Mouse (Mus musculus): ENCODE data around the gene Adgrf2. TPM values are rescaled to one million over a fixed set of nuclear protein-coding genes. Genes with fewer than 3 reads are reported as not detected.

The Adgrf2 gene
- 0.15 TPM in 1 of 2 replicates, not detected in the other for polyA plus RNA-seq (2015; fragmentation: Nextera tagmentation; extraction: Ambion mirVana)

GRCm38 (mm10) chr17:42741801-42742217 is at the start of gene Adgrf2:
Gene Adgrf2, minus strand, starts transcription at chr17:42742179.
- Histone ChIP-seq H3K4me2 (no peak within 1 kb of the TSS), H3K27ac (no peak within 1 kb of the TSS), H3K4me1 (peaks cover 4% of the 10 kb centered on the region; the same call in 1 of the 2 replicates), H3K36me3 (no peaks in the 10 kb centered on the region), H3K27me3 (no peaks in the 10 kb centered on the region), H3K4me3 (replicated peaks) (no peak within 1 kb of the TSS), H3K9me3 (replicated peaks) (no peaks in the 10 kb centered on the region), H3K9ac (no peak within 1 kb of the TSS)
- WGBS = 21% methylated on average over 7 of the region's 7 CpGs
- peak; percentile 62 for ATAC-seq (replicated peaks; ENCODE audit: low FRiP score)

DNA sequence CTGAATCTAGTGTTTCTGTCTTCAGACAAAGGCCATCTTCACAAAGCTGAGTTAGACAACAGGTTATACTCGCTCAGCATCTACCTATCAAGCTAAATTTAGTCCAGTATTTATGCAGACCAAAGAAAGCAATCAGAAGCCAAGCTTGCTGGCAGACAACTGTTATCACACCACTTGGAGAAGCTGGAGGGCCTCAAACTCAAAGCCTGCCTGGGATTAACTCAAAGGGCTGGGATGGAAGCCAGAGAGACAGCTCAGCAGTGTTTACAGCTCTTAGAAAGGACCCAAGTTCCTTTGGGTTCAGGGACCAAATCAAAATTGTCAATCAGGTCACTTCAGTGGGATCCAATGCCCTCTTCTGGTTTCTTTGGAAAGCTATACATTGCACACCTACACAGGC is 48.8 kb upstream of the Adgrf2 start:
- Histone ChIP-seq H3K4me2 (no peak overlapping the region), H3K4me1 (0 out of 2 replicates have a peak, but pooled peaks cover 5% of the 10 kb centered on the region), H3K36me3 (peaks cover 15% of the 10 kb centered on the region), H3K9ac (no peak overlapping the region), H3K27me3 (no peaks in the 10 kb centered on the region), H3K27ac (no peak overlapping the region), H3K4me3 (replicated peaks) (no peak overlapping the region), H3K9me3 (replicated peaks) (no peaks in the 10 kb centered on the region)
- 90% methylated on average over 1 of the region's 1 CpGs for WGBS
- ATAC-seq (replicated peaks; ENCODE audit: low FRiP score) = no peak

- Histone ChIP-seq H3K27me3 (no peaks in the 10 kb centered on the region), H3K4me3 (replicated peaks) (no peak overlapping the region), H3K9me3 (replicated peaks) (no peaks in the 10 kb centered on the region), H3K4me1 (0 out of 2 replicates have a peak, but pooled peaks cover 5% of the 10 kb centered on the region), H3K27ac (no peak overlapping the region), H3K36me3 (peaks cover 15% of the 10 kb centered on the region), H3K4me2 (no peak overlapping the region), H3K9ac (no peak overlapping the region)
- 58% methylated on average over 2 of the region's 2 CpGs for WGBS
- ATAC-seq (replicated peaks; ENCODE audit: low FRiP score) = no peak
These were observed 47.7 kb upstream of the Adgrf2 start for GRCm38 (mm10) chr17:42789723-42790122.

GRCm38 (mm10) chr17:42788686-42789453 is 46.9 kb upstream of the Adgrf2 start:
- Histone ChIP-seq H3K4me2 (no peak overlapping the region), H3K27ac (no peak overlapping the region), H3K9ac (no peak overlapping the region), H3K27me3 (no peaks in the 10 kb centered on the region), H3K9me3 (replicated peaks) (no peaks in the 10 kb centered on the region), H3K4me3 (replicated peaks) (no peak overlapping the region), H3K4me1 (0 out of 2 replicates have a peak, but pooled peaks cover 5% of the 10 kb centered on the region), H3K36me3 (peaks cover 10% of the 10 kb centered on the region)
- 83% methylated on average over 5 of the region's 5 CpGs for WGBS
- peak; percentile 40 for ATAC-seq (replicated peaks; ENCODE audit: low FRiP score)

DNA sequence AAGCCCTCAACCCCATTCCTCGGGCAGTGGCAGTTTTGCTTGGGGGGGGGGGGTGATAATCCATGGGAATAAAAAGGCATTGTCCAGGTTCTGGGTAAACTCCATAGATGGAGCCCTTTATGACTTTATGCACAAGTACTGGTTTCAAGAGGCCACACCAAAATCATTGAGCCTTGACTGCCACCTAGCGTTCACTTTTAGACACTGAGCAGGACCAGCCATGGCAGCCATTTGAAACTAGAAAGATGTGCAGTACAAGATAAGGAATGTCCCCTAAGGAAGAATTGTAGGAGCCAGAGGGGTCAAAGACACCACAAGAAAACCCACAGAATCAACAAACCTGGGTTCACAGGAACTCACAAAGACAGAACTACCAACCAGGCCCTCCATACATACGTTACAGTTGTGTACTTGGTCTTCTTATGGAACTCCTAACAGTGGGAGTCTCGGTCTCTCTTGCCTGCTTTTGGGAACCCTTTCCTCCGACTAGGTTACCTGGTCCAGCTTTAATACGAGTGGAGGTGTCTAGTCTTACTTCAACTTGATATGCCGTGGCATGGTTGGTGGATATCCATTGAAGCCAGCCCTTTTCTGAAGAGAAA is 40.3 kb upstream of the Adgrf2 start:
- Histone ChIP-seq H3K27ac (no peak overlapping the region), H3K27me3 (no peaks in the 10 kb centered on the region), H3K4me3 (replicated peaks) (no peak overlapping the region), H3K36me3 (no peaks in the 10 kb centered on the region), H3K9ac (no peak overlapping the region), H3K4me1 (no peaks in the 10 kb centered on the region), H3K4me2 (no peak overlapping the region), H3K9me3 (replicated peaks) (no peaks in the 10 kb centered on the region)
- 55% methylated on average over 7 of the region's 7 CpGs for WGBS
- peak; percentile 84 for ATAC-seq (replicated peaks; ENCODE audit: low FRiP score)

DNA sequence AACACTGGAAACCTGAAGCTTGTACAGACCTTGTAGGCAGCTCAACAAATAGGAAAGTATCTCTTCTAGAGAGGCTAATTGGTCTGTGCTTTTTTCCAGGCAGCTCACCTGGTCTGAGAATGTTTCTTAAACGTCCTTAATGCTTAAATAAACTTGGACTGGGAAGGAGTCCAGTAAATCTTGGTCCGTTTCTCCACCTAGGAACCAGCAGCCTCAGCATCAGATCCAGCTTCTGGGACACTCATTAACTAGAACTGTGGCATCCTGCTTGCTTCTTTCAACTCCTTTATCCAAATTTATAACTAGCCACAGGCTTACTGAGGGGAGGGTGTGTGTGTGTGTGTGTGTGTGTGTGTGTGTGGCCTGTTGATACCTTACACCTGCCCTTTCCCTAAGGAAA is 11.8 kb upstream of the Adgrf2 start:
- no peak for ATAC-seq (replicated peaks; ENCODE audit: low FRiP score)
- no peak overlapping the region for H3K27ac ChIP-seq
- no peak overlapping the region for H3K4me3 ChIP-seq (replicated peaks)
- H3K27me3 ChIP-seq = no peaks in the 10 kb centered on the region
- H3K4me1 ChIP-seq = no peaks in the 10 kb centered on the region
- no peaks in the 10 kb centered on the region for H3K36me3 ChIP-seq
- H3K4me2 ChIP-seq = no peak overlapping the region
- no peak overlapping the region for H3K9ac ChIP-seq
- 43% methylated on average over 2 of the region's 2 CpGs for WGBS
- no peaks in the 10 kb centered on the region for H3K9me3 ChIP-seq (replicated peaks)

DNA sequence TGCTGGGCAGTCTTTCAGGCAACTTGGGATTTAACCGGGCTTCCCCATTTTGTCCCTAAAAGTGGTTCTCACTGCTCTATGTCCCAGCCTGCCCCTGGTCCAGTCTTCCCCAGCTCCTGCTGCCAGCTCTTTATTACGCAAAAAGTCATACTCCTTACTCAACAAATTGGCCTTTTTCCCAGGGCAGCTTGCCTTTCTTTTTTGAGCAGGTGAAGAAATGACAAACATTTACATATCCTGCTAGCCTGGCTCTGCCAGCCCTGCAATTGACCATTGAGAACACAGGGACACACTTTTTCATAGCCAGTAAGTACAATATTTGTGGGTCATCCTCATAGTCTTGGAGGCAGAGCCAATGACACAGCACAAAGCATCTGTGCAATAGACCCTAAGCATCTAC is 10.2 kb upstream of the Adgrf2 start:
- WGBS = 87% methylated on average over 2 of the region's 2 CpGs
- H3K9ac ChIP-seq = no peak overlapping the region
- no peak overlapping the region for H3K4me2 ChIP-seq
- H3K27me3 ChIP-seq = no peaks in the 10 kb centered on the region
- H3K9me3 ChIP-seq (replicated peaks) = no peaks in the 10 kb centered on the region
- H3K27ac ChIP-seq = no peak overlapping the region
- no peaks in the 10 kb centered on the region for H3K4me1 ChIP-seq
- H3K36me3 ChIP-seq = no peaks in the 10 kb centered on the region
- no peak overlapping the region for H3K4me3 ChIP-seq (replicated peaks)
- no peak for ATAC-seq (replicated peaks; ENCODE audit: low FRiP score)

- Histone ChIP-seq H3K9me3 (replicated peaks) (no peaks in the 10 kb centered on the region), H3K4me1 (peaks cover 4% of the 10 kb centered on the region; the same call in 1 of the 2 replicates), H3K9ac (no peak overlapping the region), H3K27me3 (no peaks in the 10 kb centered on the region), H3K36me3 (no peaks in the 10 kb centered on the region), H3K4me2 (no peak overlapping the region), H3K4me3 (replicated peaks) (no peak overlapping the region), H3K27ac (no peak overlapping the region)
- ATAC-seq (replicated peaks; ENCODE audit: low FRiP score) = no peak
- WGBS = 81% methylated on average over 6 of the region's 6 CpGs
These were observed 3.9 kb upstream of the Adgrf2 start for GRCm38 (mm10) chr17:42745657-42746420.

DNA sequence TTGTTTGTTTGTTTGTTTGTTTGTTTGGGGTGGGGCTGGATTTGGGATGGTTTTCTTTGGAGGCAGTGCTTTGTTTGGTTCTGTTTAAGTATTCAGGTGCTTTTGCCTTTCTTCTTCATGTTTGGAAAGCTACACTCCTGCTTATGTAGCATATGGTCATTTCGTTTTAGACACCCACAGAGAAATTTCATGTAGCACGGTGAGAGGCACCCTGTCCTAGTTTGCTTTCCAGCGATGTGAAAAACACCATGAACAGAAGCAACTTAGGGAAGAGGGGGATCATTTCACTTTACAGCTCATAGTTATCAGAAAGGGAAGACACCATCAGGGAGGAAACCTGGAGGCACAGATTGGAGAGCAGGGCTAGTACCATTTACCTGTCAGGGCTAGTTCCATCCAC is 844 bp upstream of the Adgrf2 start:
- H3K27me3 ChIP-seq = no peaks in the 10 kb centered on the region
- ATAC-seq (replicated peaks; ENCODE audit: low FRiP score) = no peak
- H3K9me3 ChIP-seq (replicated peaks) = no peaks in the 10 kb centered on the region
- H3K4me3 ChIP-seq (replicated peaks) = no peak overlapping the region
- H3K27ac ChIP-seq = no peak overlapping the region
- no peak overlapping the region for H3K9ac ChIP-seq
- WGBS = 90% methylated on average over 3 of the region's 3 CpGs
- H3K36me3 ChIP-seq = no peaks in the 10 kb centered on the region
- peaks cover 4% of the 10 kb centered on the region; the same call in 1 of the 2 replicates for H3K4me1 ChIP-seq
- no peak overlapping the region for H3K4me2 ChIP-seq

GRCm38 (mm10) chr17:42738794-42739193 is 3.2 kb downstream of the Adgrf2 start:
- 88% methylated on average over 6 of the region's 6 CpGs for WGBS
- no peak overlapping the region for H3K27ac ChIP-seq
- no peak overlapping the region for H3K4me3 ChIP-seq (replicated peaks)
- no peaks in the 10 kb centered on the region for H3K36me3 ChIP-seq
- no peak overlapping the region for H3K4me2 ChIP-seq
- peaks cover 4% of the 10 kb centered on the region; the same call in 1 of the 2 replicates for H3K4me1 ChIP-seq
- no peak overlapping the region for H3K9ac ChIP-seq
- no peaks in the 10 kb centered on the region for H3K27me3 ChIP-seq
- no peaks in the 10 kb centered on the region for H3K9me3 ChIP-seq (replicated peaks)
- ATAC-seq (replicated peaks; ENCODE audit: low FRiP score) = no peak

DNA sequence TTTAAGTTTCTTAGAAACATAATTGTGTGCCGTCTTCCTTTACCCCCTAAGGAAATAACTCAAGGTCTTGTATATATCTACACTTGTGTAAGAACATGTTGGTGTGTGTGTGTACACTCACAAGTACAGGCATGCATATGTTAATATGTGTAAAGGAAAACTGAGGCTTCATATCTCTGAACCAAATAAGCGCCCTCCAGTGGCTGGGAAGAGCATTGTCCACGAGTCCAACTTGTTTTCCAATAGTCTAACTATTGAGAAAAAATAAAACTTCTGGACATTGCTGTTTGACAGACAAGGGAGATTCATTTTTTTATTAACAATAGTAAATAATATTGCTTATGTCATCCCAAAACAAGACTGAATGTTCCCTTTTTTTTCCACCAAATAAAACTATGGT is 24.8 kb downstream of the Adgrf2 start:
- WGBS = 59% methylated on average over 3 of the region's 3 CpGs
- Histone ChIP-seq H3K4me2 (no peak overlapping the region), H3K4me1 (no peaks in the 10 kb centered on the region), H3K27me3 (no peaks in the 10 kb centered on the region), H3K4me3 (replicated peaks) (no peak overlapping the region), H3K9ac (no peak overlapping the region), H3K9me3 (replicated peaks) (no peaks in the 10 kb centered on the region), H3K27ac (no peak overlapping the region), H3K36me3 (no peaks in the 10 kb centered on the region)
- no peak for ATAC-seq (replicated peaks; ENCODE audit: low FRiP score)

GRCm38 (mm10) chr17:42714991-42715390 is 27.0 kb downstream of the Adgrf2 start:
- WGBS = 86% methylated on average over 7 of the region's 7 CpGs
- no peak overlapping the region for H3K4me3 ChIP-seq (replicated peaks)
- no peak overlapping the region for H3K4me2 ChIP-seq
- no peaks in the 10 kb centered on the region for H3K9me3 ChIP-seq (replicated peaks)
- H3K4me1 ChIP-seq = no peaks in the 10 kb centered on the region
- H3K36me3 ChIP-seq = no peaks in the 10 kb centered on the region
- no peaks in the 10 kb centered on the region for H3K27me3 ChIP-seq
- no peak overlapping the region for H3K27ac ChIP-seq
- no peak overlapping the region for H3K9ac ChIP-seq
- ATAC-seq (replicated peaks; ENCODE audit: low FRiP score) = no peak
